Mouse (Mus musculus): Measurements from ENCODE around the gene Ago4. TPM values are rescaled to one million over a fixed set of nuclear protein-coding genes. Genes with fewer than 3 reads are reported as not detected.
A peak's percentile ranks its signal among the peaks of the same experiment; 100 is the strongest.

The Ago4 gene
- total RNA-seq, 2 experiments from 2014 or later = 5.9 to 8.4 TPM

GRCm38 (mm10) chr4:126485065-126485464, 48.2 kb downstream of the Ago4 start:
- DNase-seq (ENCODE audit: low spot score in 2 of 2) = no peak
- intact Hi-C loops (cut with DNase I) = no loop called here

GRCm38 (mm10) chr4:126483874-126484273, 49.4 kb downstream of the Ago4 start:
- intact Hi-C loops (cut with DNase I) = no loop called here
- DNase-seq (ENCODE audit: low spot score in 2 of 2) = no peak

DNA sequence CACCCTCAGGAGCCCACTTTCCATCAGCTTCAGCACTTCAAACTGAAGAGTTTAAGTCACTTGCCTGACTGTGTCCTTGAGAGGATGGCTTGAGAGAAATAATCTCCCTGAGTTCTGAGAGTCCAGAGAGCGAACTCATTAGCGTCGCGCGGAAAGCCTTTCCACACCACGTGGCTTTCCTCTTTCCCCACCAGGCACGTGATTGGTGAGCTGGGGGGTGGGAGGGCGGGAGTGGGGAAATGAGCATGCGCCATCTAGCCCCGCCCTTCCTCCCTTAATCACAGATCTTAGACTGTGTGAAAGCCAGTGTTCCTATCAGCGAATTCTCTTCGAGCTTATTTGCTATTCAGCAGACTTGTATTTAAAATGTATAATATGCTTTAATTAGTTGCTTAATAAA, 50.3 kb downstream of the Ago4 start:
- intact Hi-C loops (cut with DNase I) = no loop called here
- no peak for DNase-seq (ENCODE audit: low spot score in 2 of 2)

GRCm38 (mm10) chr4:126481461-126481860, 51.8 kb downstream of the Ago4 start:
- intact Hi-C loops (cut with DNase I) = no loop called here
- no peak for DNase-seq (ENCODE audit: low spot score in 2 of 2)

GRCm38 (mm10) chr4:126480288-126480687, 53.0 kb downstream of the Ago4 start:
- intact Hi-C loops (cut with DNase I) = no loop called here
- DNase-seq (ENCODE audit: low spot score in 2 of 2) = no peak

DNA sequence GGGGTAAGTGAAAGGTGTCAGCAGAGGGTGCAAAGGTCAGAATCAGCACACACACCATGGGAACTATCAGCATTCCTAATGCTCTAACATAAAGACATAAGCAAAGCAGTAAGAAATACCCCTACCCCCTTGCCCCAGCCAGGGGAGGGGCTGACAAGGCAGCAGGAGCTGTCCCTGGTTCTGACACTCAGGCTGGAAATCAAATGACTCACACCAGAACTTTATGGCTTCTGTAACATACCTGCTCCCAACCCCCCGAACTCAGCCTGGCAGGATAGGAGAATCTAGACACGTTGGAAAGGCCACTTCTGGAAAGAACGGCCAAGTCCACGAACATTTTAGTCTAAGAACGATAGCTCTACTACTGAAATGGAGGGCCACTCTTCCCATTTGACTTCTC, 60.2 kb downstream of the Ago4 start:
- no peak for DNase-seq (ENCODE audit: low spot score in 2 of 2)
- intact Hi-C loops (cut with DNase I) = no loop called here

DNA sequence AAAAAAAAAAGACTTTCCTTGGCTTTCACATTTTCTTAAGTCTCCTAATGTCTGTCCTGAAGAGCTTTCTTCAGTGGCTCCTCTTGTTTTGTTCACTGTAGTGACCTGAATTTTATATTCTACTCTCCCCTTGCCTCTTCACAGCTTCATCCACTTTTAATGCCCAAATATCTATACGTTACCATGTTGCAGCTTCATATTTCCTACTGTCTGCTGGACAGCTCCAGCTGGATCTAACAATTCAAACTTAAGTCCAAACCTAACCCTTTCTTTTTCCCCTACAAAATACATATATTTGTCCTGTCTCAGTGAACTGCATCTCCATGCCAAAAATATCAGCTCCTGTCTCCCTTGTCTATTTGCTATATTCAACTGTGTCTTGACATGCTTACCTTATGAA, 63.9 kb downstream of the Ago4 start:
- intact Hi-C loops (cut with DNase I) = loop anchor here (2.0 kb wide), 1 partner anchor 41 kb away; the partner anchor contains the start of gene Ago3
- no peak for DNase-seq (ENCODE audit: low spot score in 2 of 2)

DNA sequence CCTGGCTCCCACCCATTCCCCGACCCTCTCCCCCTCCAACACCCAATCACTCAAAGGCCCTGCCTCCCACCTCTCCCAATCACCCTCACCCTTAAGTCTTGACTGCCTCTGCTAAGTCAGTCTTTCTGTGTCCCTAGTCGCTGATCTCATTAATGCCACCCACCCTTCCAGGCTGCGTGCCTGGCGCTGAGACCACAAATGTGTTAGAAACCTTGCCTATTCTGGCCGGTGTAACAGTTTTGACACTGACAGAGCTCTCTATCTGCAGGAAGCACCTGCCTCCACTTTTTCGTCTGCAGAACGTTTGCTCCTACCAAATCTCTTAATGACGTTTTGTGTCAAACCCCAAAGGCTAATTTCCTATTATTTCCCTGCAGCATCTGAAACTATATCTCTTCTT, 64.3 kb downstream of the Ago4 start:
- intact Hi-C loops (cut with DNase I) = loop anchor here (1.0 to 2.0 kb wide), 2 partner anchors 40 to 64 kb away; partner anchors contain the start of genes Ago3 and Ago4
- peak in 1 of 2 experiments; percentile 75 for DNase-seq (ENCODE audit: low spot score in 2 of 2)

- intact Hi-C loops (cut with DNase I) = loop anchor here (1.0 to 2.0 kb wide), 2 partner anchors 40 to 65 kb away; partner anchors contain the start of genes Ago3 and Ago4
These were observed 64.9 kb downstream of the Ago4 start, which contains the start of gene Ago1 for GRCm38 (mm10) chr4:126468285-126468901. Ago1 (minus strand) TSS chr4:126468583.

GRCm38 (mm10) chr4:126467721-126468284, 65.5 kb downstream of the Ago4 start:
- DNase-seq (ENCODE audit: low spot score in 2 of 2) = peak; percentile 32 to 47
- intact Hi-C loops (cut with DNase I) = loop anchor here (1.0 to 2.0 kb wide), 2 partner anchors 39 to 65 kb away; partner anchors contain the start of genes Ago3 and Ago4

More at GRCm38 (mm10) chr4:126468285-126468901, 64.9 kb downstream of the Ago4 start, which contains the start of gene Ago1:
- DNase-seq (ENCODE audit: low spot score in 2 of 2) = peak; percentile 94 to 96

GRCm38 (mm10) chr4:126466251-126466750, 67.0 kb downstream of the Ago4 start:
- intact Hi-C loops (cut with DNase I) = no loop called here
- no peak for DNase-seq (ENCODE audit: low spot score in 2 of 2)

DNA sequence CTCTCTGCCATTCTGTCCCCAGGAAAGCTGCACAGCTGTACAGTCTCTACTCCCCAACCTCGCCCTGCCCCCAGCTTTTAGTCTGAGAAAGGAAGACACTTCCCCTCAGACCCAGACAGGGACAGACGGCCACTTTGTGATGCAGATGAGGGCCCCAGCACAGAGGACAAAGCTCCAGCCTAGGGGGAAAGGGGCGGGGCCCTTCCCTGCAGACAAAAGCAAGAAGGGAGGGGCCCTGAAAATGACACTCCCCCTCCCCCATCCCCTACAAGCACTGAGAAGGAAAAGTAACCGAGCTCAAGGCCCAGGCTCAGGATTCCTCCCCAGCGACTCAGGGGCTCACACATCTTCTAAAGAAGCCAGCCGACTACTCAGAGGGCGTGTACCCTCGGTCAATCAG, 67.4 kb downstream of the Ago4 start:
- intact Hi-C loops (cut with DNase I) = no loop called here

GRCm38 (mm10) chr4:126464892-126465235, 68.4 kb downstream of the Ago4 start:
- intact Hi-C loops (cut with DNase I) = no loop called here
- DNase-seq (ENCODE audit: low spot score in 2 of 2) = no peak

More for the DNA sequence above, 67.4 kb downstream of the Ago4 start:
- DNase-seq (ENCODE audit: low spot score in 2 of 2) = peak; percentile 32 to 52

DNA sequence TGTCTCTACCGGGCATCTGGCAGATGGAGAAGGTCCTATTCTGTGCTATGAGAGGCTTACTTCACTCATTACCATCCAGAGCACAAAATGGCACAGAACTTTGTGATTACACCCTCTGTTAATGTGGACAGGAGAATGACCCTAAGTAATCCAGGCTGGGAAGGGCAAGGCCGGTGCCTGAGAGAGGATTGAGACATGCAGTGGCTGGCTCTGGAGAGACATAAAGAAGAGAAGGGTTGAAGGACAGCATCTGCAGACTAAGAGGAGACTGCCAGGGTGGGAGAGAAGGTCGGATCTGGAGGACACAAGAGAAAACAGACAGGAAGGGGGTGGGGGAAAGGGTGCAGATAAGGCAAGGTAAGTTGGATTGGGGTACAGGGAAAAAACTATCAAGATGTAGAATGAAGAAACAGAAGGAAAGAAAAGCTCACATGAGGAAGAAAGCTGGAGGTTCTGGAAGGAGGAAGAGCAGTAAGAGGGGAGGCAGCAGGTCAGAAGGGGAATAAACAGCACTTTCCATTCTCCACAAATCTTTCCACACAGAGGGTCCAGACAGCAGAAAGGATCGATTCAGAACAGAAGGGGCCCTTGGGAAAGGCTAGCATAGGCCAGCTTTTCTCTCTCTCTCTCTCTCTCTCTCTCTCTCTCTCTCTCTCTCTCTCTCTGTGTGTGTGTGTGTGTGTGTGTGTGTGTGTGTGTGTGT, 68.9 kb downstream of the Ago4 start:
- DNase-seq (ENCODE audit: low spot score in 2 of 2) = no peak
- intact Hi-C loops (cut with DNase I) = no loop called here

- intact Hi-C loops (cut with DNase I) = no loop called here
- no peak for DNase-seq (ENCODE audit: low spot score in 2 of 2)
These were observed 77.8 kb downstream of the Ago4 start for GRCm38 (mm10) chr4:126455441-126455840.

DNA sequence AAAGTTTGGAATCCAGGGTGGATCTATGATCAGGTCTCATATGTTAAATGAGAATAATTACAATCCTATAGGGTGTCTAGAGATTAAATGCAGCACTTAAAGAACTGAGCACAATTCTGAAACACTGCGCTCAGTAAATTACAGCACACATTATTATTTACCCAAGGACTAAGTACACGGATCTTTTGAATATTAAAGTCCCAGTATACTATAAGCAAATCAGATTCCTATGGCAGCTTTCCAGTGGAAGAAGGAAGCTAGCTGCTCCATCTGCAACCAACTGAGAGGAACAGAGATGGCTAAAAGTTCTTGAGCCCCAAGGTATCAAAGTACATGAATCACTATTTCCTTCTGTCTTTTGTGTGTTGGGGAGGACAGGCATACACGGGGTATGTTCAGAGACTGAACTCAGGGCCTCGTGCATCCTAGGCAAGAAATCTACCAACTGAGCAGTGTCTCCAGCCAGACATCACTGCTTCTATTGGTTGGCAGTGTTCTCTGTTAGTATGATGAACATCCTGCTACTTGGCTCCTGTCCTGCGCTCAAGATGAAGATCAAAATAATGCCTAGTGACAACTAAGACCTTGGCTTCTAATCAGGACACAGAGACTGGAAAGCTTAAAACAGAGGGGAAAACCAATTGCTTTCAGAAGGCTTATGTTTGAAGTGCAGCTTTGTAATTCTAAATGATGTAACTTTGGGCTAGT, 78.6 kb downstream of the Ago4 start:
- no peak for DNase-seq (ENCODE audit: low spot score in 2 of 2)
- intact Hi-C loops (cut with DNase I) = no loop called here

GRCm38 (mm10) chr4:126450268-126450667, 83.0 kb downstream of the Ago4 start:
- intact Hi-C loops (cut with DNase I) = no loop called here
- DNase-seq (ENCODE audit: low spot score in 2 of 2) = no peak

- no peak for DNase-seq (ENCODE audit: low spot score in 2 of 2)
- intact Hi-C loops (cut with DNase I) = no loop called here
These were observed 86.1 kb downstream of the Ago4 start for GRCm38 (mm10) chr4:126447126-126447525.

DNA sequence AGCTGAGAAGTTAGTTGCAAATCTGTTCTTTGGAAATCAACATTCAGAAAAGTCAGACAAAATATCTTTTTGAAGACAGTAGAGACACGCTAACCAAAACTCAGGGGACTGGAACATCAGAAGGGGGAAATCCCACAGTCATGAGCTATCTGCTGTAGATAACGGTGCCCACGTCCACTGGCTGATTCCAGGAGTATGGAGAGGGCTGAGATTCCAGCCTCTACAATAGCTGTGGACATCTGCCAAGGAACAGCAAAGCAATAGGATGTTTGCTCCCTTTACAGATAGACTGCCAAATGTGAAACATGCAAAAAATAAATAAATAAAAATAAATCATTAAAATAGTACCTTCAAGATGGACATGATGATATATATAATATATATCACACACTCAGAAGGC, 88.7 kb downstream of the Ago4 start:
- DNase-seq (ENCODE audit: low spot score in 2 of 2) = no peak
- intact Hi-C loops (cut with DNase I) = no loop called here
